Mouse (Mus musculus): Measurements from ENCODE around the gene Ccnd1.

- no peak for TF ChIP-seq CTCF (IDR thresholded peaks at IDR 0.05; ENCODE audit: low read depth)
- no peak for TF ChIP-seq EP300 (IDR thresholded peaks at IDR 0.05; ENCODE audit: low read depth)
Measured at GRCm38 (mm10) chr7:144971769-144972168, 32.0 kb upstream of the Ccnd1 start.
